In the genomic region with DNA sequence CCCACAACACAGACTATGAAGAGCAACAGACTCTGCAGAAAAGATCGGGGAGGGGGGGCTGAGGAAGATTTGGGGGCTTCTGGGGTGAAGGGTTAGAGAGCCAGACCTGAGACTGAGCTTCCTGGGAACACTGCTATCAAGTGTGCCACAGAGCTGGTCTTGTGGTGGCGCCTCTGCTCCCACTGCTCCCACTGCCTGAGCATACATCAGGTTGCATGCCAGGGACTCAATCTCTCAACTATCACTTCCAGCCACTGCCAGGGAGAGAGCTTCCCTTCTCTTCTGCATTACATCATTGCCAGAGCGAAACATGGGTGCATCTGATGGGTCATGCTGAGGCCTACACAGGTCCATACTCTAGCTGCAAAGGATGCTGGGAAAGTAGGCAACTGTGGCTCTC, we compare ENCODE assay signal across 23 mouse cellular contexts. TPM values are rescaled to one million over a fixed set of nuclear protein-coding genes. Genes with fewer than 3 reads are reported as not detected.
A peak's percentile ranks its signal among the peaks of the same experiment; 100 is the strongest.
DNase-seq lines count a peak whose midpoint lies in the region; ATAC-seq and TF ChIP-seq lines count a peak whose summit lies in the region.
"Had no signal": no experiment of that assay in that cellular context is flagged by ENCODE, and none has a peak within 500 bp of the region (broad histone marks: within the 10 kb centered on the region; RNA-seq: fewer than 3 reads in every experiment).

No protein-coding gene starts in this region.

- no peaks in the 10 kb centered on the region for H3K36me3 ChIP-seq in midbrain, embryonic 11.5 days (ENCODE audit: control insufficient read depth, insufficient read depth, low read length)
- no peaks in the 10 kb centered on the region for H3K36me3 ChIP-seq in midbrain, embryonic 13.5 days
- no peaks in the 10 kb centered on the region for H3K36me3 ChIP-seq in heart, embryonic 10.5 days
- H3K36me3 ChIP-seq: G1E had no signal

- 74% methylated on average over 3 of the region's 3 CpGs for WGBS in midbrain, embryonic 11.5 days
- WGBS in midbrain, embryonic 13.5 days = 91% methylated on average over 3 of the region's 3 CpGs
- 85% methylated on average over 3 of the region's 3 CpGs for WGBS in heart, embryonic 10.5 days

- H3K4me2 ChIP-seq in midbrain, embryonic 11.5 days = no peak overlapping the region
- H3K4me2 ChIP-seq in midbrain, embryonic 13.5 days (replicated peaks) = no peak overlapping the region

- TF ChIP-seq CTCF in gastrocnemius, adult 2 months (IDR thresholded peaks at IDR 0.05) = no peak

- ATAC-seq in midbrain, embryonic 11.5 days (ENCODE audit: low FRiP score) = no peak
- ATAC-seq in midbrain, embryonic 13.5 days = no peak
- ATAC-seq: activated CD4-positive, CD25-positive, alpha-beta regulatory T cell, adult 4 months; CD4-positive, CD25-positive, alpha-beta regulatory T cell, adult 4 months; Patski had no signal

- intact Hi-C loops in gastrocnemius, adult 2 months (cut with DNase I) = loop anchor here (2.0 kb wide), 1 partner anchor 14 kb away; no protein-coding TSS in a partner anchor

- peaks cover 27% of the 10 kb centered on the region for H3K27me3 ChIP-seq in midbrain, embryonic 11.5 days (ENCODE audit: control insufficient read depth, insufficient read depth, low read length)
- H3K27me3 ChIP-seq in midbrain, embryonic 13.5 days = peaks cover 43% of the 10 kb centered on the region
- H3K27me3 ChIP-seq in heart, embryonic 10.5 days (ENCODE audit: insufficient read depth, poor library complexity, severe bottlenecking) = peaks cover 85% of the 10 kb centered on the region

- H3K27ac ChIP-seq in gastrocnemius, adult 2 months = peak overlapping the region; percentile 97
- no peak overlapping the region for H3K27ac ChIP-seq in midbrain, embryonic 11.5 days (ENCODE audit: low read depth, low read length)
- no peak overlapping the region for H3K27ac ChIP-seq in midbrain, embryonic 13.5 days
- no peak overlapping the region for H3K27ac ChIP-seq in heart, embryonic 10.5 days

- H3K9ac ChIP-seq in midbrain, embryonic 11.5 days (ENCODE audit: low read length) = no peak overlapping the region
- H3K9ac ChIP-seq in midbrain, embryonic 13.5 days (replicated peaks) = no peak overlapping the region

- H3K4me3 ChIP-seq in gastrocnemius, adult 2 months = peak overlapping the region; percentile 82
- H3K4me3 ChIP-seq in midbrain, embryonic 11.5 days (ENCODE audit: low read depth, low read length) = no peak overlapping the region
- H3K4me3 ChIP-seq in midbrain, embryonic 13.5 days (replicated peaks) = no peak overlapping the region
- no peak overlapping the region for H3K4me3 ChIP-seq in heart, embryonic 10.5 days

- no peaks in the 10 kb centered on the region for H3K9me3 ChIP-seq in midbrain, embryonic 11.5 days (ENCODE audit: control insufficient read depth, low read length)
- no peaks in the 10 kb centered on the region for H3K9me3 ChIP-seq in midbrain, embryonic 13.5 days
- H3K9me3 ChIP-seq in heart, embryonic 10.5 days = no peaks in the 10 kb centered on the region

- DNase-seq in gastrocnemius, adult 2 months = peak; percentile 53
- DNase-seq in gastrocnemius, postnatal 10 days = no peak
- DNase-seq in midbrain, embryonic 11.5 days (ENCODE audit: low spot score, missing footprints) = peak; percentile 49
- peak; percentile 63 for DNase-seq in skeletal muscle tissue, adult 2 months (ENCODE audit: low read depth, low spot score)
- DNase-seq in heart, embryonic 10.5 days (ENCODE audit: low spot score) = no peak
- DNase-seq: adrenal gland, adult 2 months; adrenal gland, adult 8-10 months; adrenal gland, postnatal 10 days; adrenal gland, postnatal 14 days; adrenal gland, postnatal 25 days; adrenal gland, postnatal 36 days; B cell, adult 2 months; cerebellum, adult 11 months; cerebellum, adult 11-12 months; cerebellum, adult 18-20 months had no signal

- peaks cover 4% of the 10 kb centered on the region for H3K4me1 ChIP-seq in midbrain, embryonic 11.5 days (ENCODE audit: control insufficient read depth, insufficient read depth, low read length)
- peaks cover 15% of the 10 kb centered on the region for H3K4me1 ChIP-seq in midbrain, embryonic 13.5 days (replicated peaks)
- peaks cover 19% of the 10 kb centered on the region for H3K4me1 ChIP-seq in heart, embryonic 10.5 days

RNA-seq across cellular contexts. Expression of a gene that starts 2.8 kb away (rescaled TPM):
- 100 to 1,000 TPM in 1 of 2 experiments, 10 to 100 TPM in 1; 97.3 to 101 TPM for total RNA-seq in gastrocnemius, adult 2 months (2021)
- total RNA-seq in gastrocnemius, postnatal 10 days (2021) = 100 to 1,000 TPM; 133 to 138 TPM
- polyA plus RNA-seq in midbrain, embryonic 11.5 days (2014; fragmentation: Nextera tagmentation; extraction: Ambion mirVana) = 0.18 and 0.44 TPM in 2 replicates
- 0.17 and 0.32 TPM in 2 replicates for polyA plus RNA-seq in midbrain, embryonic 13.5 days (2015; fragmentation: Nextera tagmentation; extraction: Ambion mirVana)
- polyA plus RNA-seq in heart, embryonic 10.5 days (2016; fragmentation: Nextera tagmentation; extraction: Ambion mirVana) = 0.21 and 1.1 TPM in 2 replicates
- total RNA-seq: CH12.LX, MEL had no signal
- polyA plus RNA-seq: C2C12, G1E, Patski had no signal

Comparison
In these comparisons a context has a peak if more than half of its experiments do, and no peak if none do; other contexts are left out.
1. DNase-seq: peak in gastrocnemius, adult 2 months (single experiment), midbrain, embryonic 11.5 days (single experiment) and skeletal muscle tissue, adult 2 months (single experiment); none in gastrocnemius, postnatal 10 days (single experiment) and heart, embryonic 10.5 days (single experiment).